Mouse (Mus musculus) CD8-positive naive resting alpha-beta T cell, adult 57 days (primary cell): Measurements from ENCODE around the gene Cnot6l. TPM values are rescaled to one million over a fixed set of nuclear protein-coding genes. Genes with fewer than 3 reads are reported as not detected.

ENCODE experiments used
- total RNA-seq: library from RNA; stranded (reverse); gene quantifications from one replicate; pipeline ENCODE4 v1.2.4, GENCODE M21; 2023

The Cnot6l gene
- 196 TPM for total RNA-seq

DNA sequence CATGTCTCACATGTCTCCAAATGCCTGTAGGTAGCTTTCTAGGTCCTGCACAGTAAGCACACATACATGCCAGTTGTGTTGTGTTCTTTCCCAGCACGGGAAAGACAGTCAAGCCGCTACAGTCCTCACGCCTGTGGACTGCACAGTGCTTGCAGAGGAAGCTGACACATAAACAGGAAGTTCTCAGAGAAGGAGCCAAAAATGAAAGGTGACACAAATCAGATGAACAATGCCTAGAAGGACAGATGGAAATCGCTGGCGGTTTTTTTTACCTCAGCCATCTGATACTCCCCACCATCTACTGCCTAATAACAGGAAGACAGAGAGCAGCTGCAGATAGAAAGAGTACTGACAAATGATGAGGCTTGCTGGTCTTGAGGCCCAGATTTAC is at the start of gene Cnot6l:
TSS of gene Cnot6l (minus strand) at position 151 of the 391 bp plus-strand sequence.

DNA sequence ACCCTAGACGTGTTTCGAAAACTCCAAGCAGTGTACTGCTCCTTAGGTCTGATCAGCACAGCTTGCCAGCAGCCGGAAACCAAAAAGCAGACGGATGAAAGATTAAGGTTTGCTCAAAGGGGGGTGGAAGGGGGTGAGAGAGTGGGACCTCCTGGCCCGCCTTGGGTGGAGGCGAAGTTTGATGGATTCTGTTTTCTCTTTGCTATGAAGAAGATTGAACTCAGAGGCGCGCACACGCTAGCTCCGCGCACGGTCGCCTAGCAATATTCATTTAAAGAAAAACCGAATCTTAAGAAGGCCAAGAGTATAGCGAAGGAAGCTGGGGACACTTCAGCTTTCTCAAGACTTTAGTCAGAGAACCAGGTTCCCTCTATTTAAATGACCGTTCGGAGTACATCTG is 45.5 kb upstream of the Cnot6l start, which contains the start of gene Mrpl1:
TSS of gene Mrpl1 (plus strand) at position 35 of the 400 bp plus-strand sequence.

Other genes starting within 250 kb of the Cnot6l start
- not detected for gene Cxcl13, start 207.2 kb downstream of the Cnot6l start, total RNA-seq
- gene Mrpl1, start 45.3 kb upstream of the Cnot6l start, total RNA-seq, result 13.0 TPM
- gene Fras1, start 209.8 kb upstream of the Cnot6l start, total RNA-seq, result 0.06 TPM